Mouse (Mus musculus) left cerebral cortex, postnatal 36 days (tissue): Measurements from ENCODE around the gene Aldh3b1. TPM values are rescaled to one million over a fixed set of nuclear protein-coding genes. Genes with fewer than 3 reads are reported as not detected.

ENCODE experiments used
- DNase-seq, 2 experiments: peaks; one replicate each; pipeline ENCODE4 v3.0.0; 2021 to 2022; ENCODE audit warnings: low spot score in 2 of 2, mixed read lengths in 1 of 2
- intact Hi-C: fragments of 180-260 bp; cut with DNase I; formaldehyde crosslinking; loops from one replicate; pipeline ENCODE4 v1.15.1; 2025
- total RNA-seq, 2 experiments: library from RNA; stranded (reverse); gene quantifications; 2 replicates each; pipeline ENCODE4 v1.2.3; 2021

The Aldh3b1 gene
- total RNA-seq, 2 experiments from 2014 or later, result 2.6 to 3.8 TPM

DNA sequence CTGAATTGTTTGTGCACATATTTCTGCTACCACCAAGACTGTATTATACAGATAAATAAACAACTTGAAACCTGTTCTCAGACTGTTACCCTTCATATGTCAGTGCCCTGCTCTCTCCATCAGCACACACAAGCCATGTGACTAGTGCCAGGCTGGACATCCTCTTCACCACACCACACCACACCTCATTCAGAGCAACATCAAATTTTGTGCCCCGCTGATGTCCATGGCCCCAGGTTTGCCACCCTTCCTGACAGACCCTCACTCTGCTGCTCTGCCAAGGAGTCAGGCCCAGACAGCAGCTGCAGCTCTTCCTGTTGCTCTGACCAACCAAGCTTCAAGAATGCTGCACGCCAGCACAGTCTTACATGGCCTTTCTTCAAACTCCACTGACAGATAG lies 35.3 kb downstream of the Aldh3b1 start:
- no peak for DNase-seq
- intact Hi-C loops, result no loop called here

DNA sequence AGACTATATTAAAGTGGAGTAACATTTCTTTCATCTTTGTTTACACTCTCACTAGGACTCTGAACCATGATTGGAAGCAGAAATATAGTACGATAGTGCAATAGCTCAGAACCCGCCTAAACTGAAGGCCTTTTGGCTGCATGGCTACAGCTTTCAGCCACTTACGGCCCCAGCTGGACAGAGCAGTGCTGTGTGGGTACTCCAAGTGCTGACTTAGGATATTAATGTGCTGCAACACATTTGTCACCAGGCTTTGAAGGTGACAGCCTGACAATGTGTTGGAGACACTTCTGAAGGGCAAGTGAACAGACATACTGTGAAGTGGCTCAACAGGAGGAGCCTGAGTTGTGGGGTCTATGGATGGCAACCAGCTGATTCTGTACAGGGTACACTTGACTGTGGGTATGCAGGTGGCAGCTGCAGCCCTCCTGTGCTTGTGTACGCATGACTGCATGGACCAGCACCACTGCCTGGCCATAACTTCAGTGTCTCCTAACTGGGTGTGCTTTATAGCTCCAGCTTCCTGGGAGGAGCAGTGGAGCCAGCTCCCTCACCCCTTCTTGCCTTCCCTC lies 36.0 kb downstream of the Aldh3b1 start:
- intact Hi-C loops, result no loop called here

DNA sequence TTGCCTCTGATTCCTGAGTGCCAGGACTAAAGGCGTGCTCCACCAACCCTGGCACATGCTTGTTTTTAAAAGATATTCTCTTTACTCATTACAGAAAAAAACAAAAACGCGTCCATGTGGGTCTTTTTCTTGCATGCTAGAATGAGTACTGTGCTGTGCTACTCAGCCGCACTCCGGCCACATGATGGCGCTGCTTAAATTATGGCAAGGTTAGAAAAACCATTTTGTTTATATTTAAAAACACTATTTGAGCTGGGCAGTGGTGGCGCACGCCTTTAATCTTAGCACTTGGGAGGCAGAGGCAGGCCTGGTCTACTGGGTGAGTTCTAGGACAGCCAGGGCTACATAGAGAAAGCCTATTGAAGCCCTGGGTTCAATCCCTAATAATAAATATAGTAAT lies 39.4 kb downstream of the Aldh3b1 start:
- intact Hi-C loops, result no loop called here

More for the DNA sequence above, 36.0 kb downstream of the Aldh3b1 start:
- DNase-seq, result no peak

DNA sequence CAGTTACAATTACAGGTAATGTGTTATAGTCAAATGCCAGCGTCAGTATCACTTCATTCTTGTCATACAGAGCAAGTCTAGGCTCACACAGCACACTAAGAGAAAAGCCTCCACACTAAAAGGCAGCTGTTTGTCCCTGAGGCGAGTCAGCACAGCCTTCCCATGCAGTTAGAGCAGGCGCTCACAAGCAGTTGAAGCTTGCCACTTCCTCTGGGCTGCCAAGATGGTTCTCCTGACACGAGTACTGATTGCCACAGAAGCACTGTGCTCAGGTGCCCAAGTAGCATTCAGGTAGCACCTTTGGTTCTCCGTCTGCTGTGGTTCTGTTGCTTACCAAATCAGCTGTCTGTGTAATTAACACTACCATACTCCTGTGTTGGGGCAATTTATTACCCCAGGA lies 40.5 kb downstream of the Aldh3b1 start:
- DNase-seq, result no peak
- intact Hi-C loops, result no loop called here

More for the DNA sequence above, 39.4 kb downstream of the Aldh3b1 start:
- DNase-seq, result no peak

DNA sequence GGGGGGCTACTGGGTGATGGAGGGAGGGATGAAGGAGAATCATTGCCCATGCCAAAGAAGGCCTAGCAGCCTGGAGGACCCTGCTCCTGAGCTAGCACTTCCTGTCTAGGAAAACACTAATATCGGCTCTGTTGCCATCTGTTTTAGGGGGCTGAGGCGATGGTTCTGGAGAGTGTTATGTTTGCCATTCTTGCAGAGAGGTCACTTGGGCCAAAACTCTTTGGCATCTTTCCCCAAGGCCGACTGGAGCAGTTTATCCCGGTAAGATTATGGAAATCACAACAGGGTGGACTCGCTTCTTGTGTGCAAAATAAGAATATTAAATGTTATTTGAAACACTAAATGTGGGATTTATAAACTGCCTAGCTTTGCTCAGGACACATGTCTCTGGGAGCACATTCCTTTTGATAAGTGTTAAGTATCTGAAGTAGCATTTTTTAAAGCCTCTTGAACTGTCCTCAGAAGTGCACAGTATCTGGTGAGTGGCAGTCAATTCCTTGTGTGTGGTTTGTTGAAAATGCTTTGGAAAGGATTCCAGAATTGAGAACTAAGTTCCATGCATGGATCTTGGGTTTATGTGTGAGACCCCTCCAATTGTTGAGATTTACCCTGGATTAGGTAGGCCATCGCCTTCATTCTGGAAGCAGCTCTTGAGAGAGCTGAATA lies 45.1 kb downstream of the Aldh3b1 start:
- intact Hi-C loops, result no loop called here
- no peak for DNase-seq

DNA sequence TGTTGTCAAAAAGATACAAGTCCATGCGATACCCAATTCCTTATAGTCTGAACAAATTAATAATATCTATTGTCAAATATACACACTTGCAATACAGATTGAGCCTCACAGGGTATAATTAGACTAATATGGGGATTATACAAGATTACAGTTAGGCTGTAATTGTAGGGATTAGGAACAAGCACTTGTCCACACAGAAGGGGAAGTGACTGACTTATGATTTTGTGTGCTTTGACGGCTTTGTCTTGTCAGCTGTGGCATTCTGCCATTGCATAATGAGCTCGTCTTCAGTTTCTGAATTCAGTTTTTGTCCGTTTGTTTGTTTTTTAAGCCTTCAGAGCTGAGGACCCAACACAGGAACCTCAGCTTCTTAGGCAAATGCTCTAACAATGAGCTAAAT lies 47.4 kb downstream of the Aldh3b1 start:
- DNase-seq, result no peak
- intact Hi-C loops, result no loop called here

DNA sequence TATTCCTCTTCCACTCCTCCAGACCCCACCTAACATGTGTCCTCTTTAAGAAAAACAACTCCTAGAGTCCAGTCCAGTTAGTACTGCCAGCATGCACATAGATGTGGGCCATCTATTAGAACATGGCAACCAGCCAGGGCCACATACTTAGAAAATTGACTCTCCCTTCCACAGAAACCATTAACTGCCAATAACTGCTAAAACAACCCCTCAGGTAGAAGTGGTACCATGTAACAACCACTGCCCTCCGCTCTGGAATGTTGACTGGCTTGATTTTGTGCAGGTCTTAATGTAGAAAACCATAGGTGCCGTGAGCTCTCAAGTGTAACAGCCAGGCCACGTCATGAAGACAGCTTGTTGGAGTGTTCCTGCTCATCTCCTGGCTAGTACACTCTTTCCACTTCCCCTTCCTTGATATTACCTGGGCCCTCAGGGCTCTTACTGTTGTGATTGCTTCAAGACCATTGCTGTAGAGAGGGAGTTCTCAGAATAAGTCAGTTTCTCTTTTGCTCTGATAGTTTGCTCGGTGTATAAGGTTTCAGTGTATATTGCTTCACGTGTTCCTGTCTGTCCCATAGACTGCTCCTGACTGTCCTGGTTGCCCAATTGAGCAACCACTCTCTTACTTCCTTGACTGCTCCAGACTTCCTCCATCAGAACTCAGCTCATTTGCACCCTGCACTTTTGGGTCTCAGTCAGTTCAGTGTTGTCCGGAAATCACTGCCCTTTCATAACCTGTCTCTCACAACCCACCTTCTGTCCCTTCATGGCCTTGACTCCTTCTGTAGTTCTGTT lies 49.4 kb downstream of the Aldh3b1 start:
- no peak for DNase-seq
- intact Hi-C loops, result no loop called here

DNA sequence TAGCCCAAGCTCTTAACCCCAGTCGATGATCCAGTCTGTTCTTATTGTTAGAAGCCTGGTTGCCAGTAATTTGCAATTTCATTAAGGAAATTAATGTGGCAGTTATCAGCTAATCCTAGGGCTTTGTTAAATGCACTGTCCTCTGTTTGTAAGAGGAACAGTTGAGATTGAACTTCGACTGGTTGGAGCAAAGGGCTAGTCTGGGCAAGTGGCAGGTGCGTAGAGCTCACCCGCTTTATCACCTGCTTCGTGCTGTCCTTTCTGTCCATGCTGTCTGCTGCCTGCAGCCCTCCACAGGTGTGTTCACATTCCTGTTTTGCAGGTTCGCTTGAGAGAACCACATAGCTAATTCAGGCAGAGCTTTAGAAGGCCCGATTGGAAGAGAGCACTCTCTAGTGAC lies 54.6 kb downstream of the Aldh3b1 start:
- DNase-seq, result no peak
- intact Hi-C loops, result no loop called here

DNA sequence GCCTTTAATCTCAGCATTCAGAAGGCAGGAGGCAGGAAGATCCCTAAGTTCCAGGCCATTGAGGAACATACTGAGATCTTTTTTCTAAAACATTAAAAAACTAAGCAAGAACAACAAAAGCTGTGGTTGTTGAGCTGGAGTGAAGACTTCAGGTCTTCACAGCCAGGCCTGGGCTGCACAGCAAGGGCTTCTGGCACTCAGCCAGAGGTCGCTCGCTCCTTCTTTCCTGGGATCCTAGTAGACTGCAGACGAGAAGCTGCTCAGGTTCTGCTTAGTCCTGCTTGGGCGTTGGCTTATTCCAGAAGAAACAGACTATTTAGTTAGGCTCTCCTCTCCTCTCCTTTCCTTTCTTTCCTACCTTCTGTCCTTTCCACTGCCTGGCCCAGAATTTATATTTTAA lies 57.2 kb downstream of the Aldh3b1 start:
- intact Hi-C loops, result no loop called here
- no peak for DNase-seq

DNA sequence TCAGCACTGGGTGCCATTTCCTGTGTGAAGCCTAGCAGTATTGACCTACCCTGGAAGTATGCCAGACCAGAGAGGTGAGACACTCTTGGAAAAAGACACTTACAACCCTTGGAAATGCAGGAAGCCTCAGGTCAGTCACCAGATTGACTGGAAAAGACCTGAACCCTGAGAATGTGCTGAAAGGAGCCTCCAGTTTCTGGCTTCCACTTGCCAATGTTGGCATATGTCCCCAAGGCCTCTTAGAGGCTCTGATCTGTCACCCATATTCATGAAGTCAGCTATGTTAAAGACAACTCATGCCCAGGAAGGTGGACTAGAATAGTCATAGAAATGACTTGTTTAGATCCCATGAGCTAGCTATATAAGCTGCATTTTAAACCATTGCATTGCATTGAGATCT lies 58.1 kb downstream of the Aldh3b1 start:
- intact Hi-C loops, result no loop called here
- no peak for DNase-seq

DNA sequence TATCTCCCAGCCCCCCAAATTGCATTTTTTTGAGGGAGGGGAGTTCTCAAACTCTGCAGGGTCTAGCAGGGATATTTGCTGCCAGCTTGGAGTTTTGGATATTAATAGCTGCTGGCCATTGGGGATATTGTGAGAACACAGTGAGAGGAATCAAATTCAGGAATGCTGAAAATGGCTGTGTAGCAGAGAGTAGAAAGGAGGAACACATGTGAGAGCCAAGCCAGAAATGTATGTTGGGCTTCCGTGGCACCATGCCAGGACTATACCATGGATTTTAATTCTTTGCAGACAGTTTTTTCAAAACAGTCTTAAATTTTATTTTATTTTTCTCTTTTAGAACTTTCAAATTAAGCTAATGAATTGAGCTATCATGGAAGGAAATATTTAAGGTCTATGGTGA lies 61.3 kb downstream of the Aldh3b1 start:
- intact Hi-C loops, result no loop called here
- no peak for DNase-seq

DNA sequence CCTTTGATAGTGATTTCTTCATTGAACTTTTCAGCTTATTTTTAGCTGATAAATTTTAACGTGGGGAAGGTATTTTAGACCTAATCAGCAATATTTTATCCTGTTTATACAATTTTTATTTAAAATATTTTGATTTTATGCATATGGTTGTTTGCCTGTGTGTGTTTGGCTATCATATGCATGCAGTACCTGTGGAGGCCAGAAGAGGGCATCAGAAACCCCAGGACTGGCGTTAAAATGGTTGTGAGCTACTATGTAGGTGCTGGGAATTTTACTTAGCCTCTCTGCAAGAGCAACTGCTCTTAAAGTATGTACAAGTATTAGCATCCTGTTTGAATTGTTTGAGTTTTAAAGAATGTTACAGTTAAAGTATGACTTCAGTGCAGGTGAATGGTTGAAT lies 64.6 kb downstream of the Aldh3b1 start:
- no peak for DNase-seq
- intact Hi-C loops, result no loop called here

Other genes with a start within 250 kb of the Aldh3b1 start
- 1 to 10 TPM; 9.1 to 9.2 TPM for gene Lrp5, start 243.2 kb downstream of the Aldh3b1 start, total RNA-seq
- 10 to 100 TPM; 32.7 to 33.5 TPM for gene 1810055G02Rik, start 221.5 kb downstream of the Aldh3b1 start, total RNA-seq
- gene Kmt5b, start 162.4 kb downstream of the Aldh3b1 start, total RNA-seq, result 10 to 100 TPM; 44.1 to 63.0 TPM
- 100 to 1,000 TPM in 1 of 2 experiments, 10 to 100 TPM in 1; 66.7 to 108 TPM for gene Chka, start 78.0 kb downstream of the Aldh3b1 start, total RNA-seq
- gene Tcirg1, start 22.7 kb downstream of the Aldh3b1 start, total RNA-seq, result 10 to 100 TPM; 15.7 to 19.6 TPM
- 100 to 1,000 TPM; 137 to 152 TPM for gene Ndufs8, start 17.0 kb downstream of the Aldh3b1 start, total RNA-seq
- gene Unc93b1, start 5.4 kb upstream of the Aldh3b1 start, total RNA-seq, result 10 to 100 TPM; 16.2 to 16.5 TPM
- under 1 TPM in 1 of 2 experiments, not detected in 1; 0.27 TPM for gene Aldh3b3, start 28.8 kb upstream of the Aldh3b1 start, total RNA-seq
- gene Aldh3b2, start 42.5 kb upstream of the Aldh3b1 start, total RNA-seq, result 1 to 10 TPM; 1.0 to 1.4 TPM
- 1 to 10 TPM; 2.0 to 2.7 TPM for gene Acy3, start 56.8 kb upstream of the Aldh3b1 start, total RNA-seq
- not detected for gene Tbx10, start 62.9 kb upstream of the Aldh3b1 start, total RNA-seq
- 10 to 100 TPM in 1 of 2 experiments, 1 to 10 TPM in 1; 8.8 to 13.3 TPM for gene Nudt8, start 70.8 kb upstream of the Aldh3b1 start, total RNA-seq
- 1 to 10 TPM; 1.2 to 1.8 TPM for gene Gm49405, start 70.8 kb upstream of the Aldh3b1 start, total RNA-seq
- 1 to 10 TPM; 2.7 to 6.8 TPM for gene Doc2g, start 73.5 kb upstream of the Aldh3b1 start, total RNA-seq
- 100 to 1,000 TPM; 226 to 259 TPM for gene Ndufv1, start 83.0 kb upstream of the Aldh3b1 start, total RNA-seq
- gene Gstp1, start 108.2 kb upstream of the Aldh3b1 start, total RNA-seq, result 100 to 1,000 TPM; 301 to 332 TPM
- gene Gstp2, start 116.2 kb upstream of the Aldh3b1 start, total RNA-seq, result 10 to 100 TPM; 33.9 to 45.2 TPM
- not detected for gene Gstp3, start 129.8 kb upstream of the Aldh3b1 start, total RNA-seq
- gene Cabp2, start 151.8 kb upstream of the Aldh3b1 start, total RNA-seq, result not detected
- gene Cdk2ap2, start 167.4 kb upstream of the Aldh3b1 start, total RNA-seq, result 10 to 100 TPM; 28.8 to 34.1 TPM
- gene Pitpnm1, start 170.2 kb upstream of the Aldh3b1 start, total RNA-seq, result 100 to 1,000 TPM; 202 to 203 TPM
- gene Aip, start 196.1 kb upstream of the Aldh3b1 start, total RNA-seq, result 100 to 1,000 TPM; 106 to 133 TPM
- gene Gpr152, start 210.0 kb upstream of the Aldh3b1 start, total RNA-seq, result not detected
- gene Cabp4, start 214.2 kb upstream of the Aldh3b1 start, total RNA-seq, result not detected
- 10 to 100 TPM; 75.7 to 81.1 TPM for gene Coro1b, start 218.8 kb upstream of the Aldh3b1 start, total RNA-seq
- gene Ptprcap, start 223.8 kb upstream of the Aldh3b1 start, total RNA-seq, result 1 to 10 TPM; 1.3 to 1.8 TPM
- 10 to 100 TPM; 27.8 to 43.1 TPM for gene Rps6kb2, start 233.5 kb upstream of the Aldh3b1 start, total RNA-seq
- gene Carns1, start 245.7 kb upstream of the Aldh3b1 start, total RNA-seq, result 1 to 10 TPM; 5.5 to 7.8 TPM